Comparison of ENCODE assay signal across 13 mouse cellular contexts in genomic region chr2:167261106-167261505, GRCm38 (mm10). TPM values are rescaled to one million over a fixed set of nuclear protein-coding genes. Genes with fewer than 3 reads are reported as not detected.
A peak's percentile ranks its signal among the peaks of the same experiment; 100 is the strongest.
DNase-seq lines count a peak whose midpoint lies in the region; ATAC-seq lines count a peak whose summit lies in the region.
"Had no signal": no experiment of that assay in that cellular context is flagged by ENCODE, and none has a peak within 500 bp of the region (broad histone marks: within the 10 kb centered on the region; RNA-seq: fewer than 3 reads in every experiment).

No protein-coding gene starts in this region.

- no peak overlapping the region for H3K9ac ChIP-seq in heart, embryonic 16.5 days (ENCODE audit: low read length)
- no peak overlapping the region for H3K9ac ChIP-seq in heart, embryonic 12.5 days
- no peak overlapping the region for H3K9ac ChIP-seq in embryonic facial prominence, embryonic 15.5 days

- peak; percentile 73 for DNase-seq in NIH3T3 (ENCODE audit: low read depth)
- peak; percentile 54 for DNase-seq in lung, postnatal 10 days
- DNase-seq in frontal cortex, adult 2 months (ENCODE audit: extremely low spot score in 1 of 2, low spot score in 1 of 2) = no peak
- no peak for DNase-seq in urinary bladder, postnatal 10 days (ENCODE audit: low spot score)
- DNase-seq: adrenal gland, postnatal 10 days; right cerebral cortex, postnatal 4 days had no signal

- H3K4me2 ChIP-seq in heart, embryonic 16.5 days (ENCODE audit: low read depth, low read length) = no peak overlapping the region
- no peak overlapping the region for H3K4me2 ChIP-seq in heart, embryonic 12.5 days
- H3K4me2 ChIP-seq in embryonic facial prominence, embryonic 15.5 days (replicated peaks) = no peak overlapping the region
- H3K4me2 ChIP-seq: liver, embryonic 11.5 days had no signal

- H3K27me3 ChIP-seq in heart, embryonic 16.5 days (ENCODE audit: control insufficient read depth, insufficient read depth, low read length) = no peaks in the 10 kb centered on the region
- no peaks in the 10 kb centered on the region for H3K27me3 ChIP-seq in heart, embryonic 12.5 days (replicated peaks)
- no peaks in the 10 kb centered on the region for H3K27me3 ChIP-seq in embryonic facial prominence, embryonic 15.5 days

- 75% methylated on average over 4 of the region's 4 CpGs for whole genome bisulfite sequencing in heart, embryonic 16.5 days
- WGBS in heart, embryonic 12.5 days = 69% methylated on average over 4 of the region's 4 CpGs
- 44% methylated on average over 4 of the region's 4 CpGs for WGBS in embryonic facial prominence, embryonic 15.5 days

- ATAC-seq in heart, embryonic 16.5 days (replicated peaks; ENCODE audit: extremely low read depth, insufficient read depth, low FRiP score) = no peak; the same call in 1 of the 2 replicates
- ATAC-seq in heart, embryonic 12.5 days (ENCODE audit: insufficient number of reproducible peaks, low FRiP score) = no peak
- peak; percentile 85 for ATAC-seq in embryonic facial prominence, embryonic 15.5 days (ENCODE audit: insufficient number of reproducible peaks, low FRiP score, low TSS enrichment, low read depth)
- ATAC-seq: hindbrain, postnatal 0 days had no signal

- no peaks in the 10 kb centered on the region for H3K9me3 ChIP-seq in heart, embryonic 16.5 days (replicated peaks; ENCODE audit: control insufficient read depth, low read length)
- no peaks in the 10 kb centered on the region for H3K9me3 ChIP-seq in heart, embryonic 12.5 days (replicated peaks)
- H3K9me3 ChIP-seq in embryonic facial prominence, embryonic 15.5 days (replicated peaks) = no peaks in the 10 kb centered on the region

- H3K36me3 ChIP-seq in heart, embryonic 16.5 days (ENCODE audit: control insufficient read depth, insufficient read depth) = no peaks in the 10 kb centered on the region
- H3K36me3 ChIP-seq in heart, embryonic 12.5 days = no peaks in the 10 kb centered on the region
- H3K36me3 ChIP-seq in embryonic facial prominence, embryonic 15.5 days = no peaks in the 10 kb centered on the region

- peak overlapping the region; percentile 5; the same call in 1 of the 2 replicates for H3K27ac ChIP-seq in heart, embryonic 16.5 days (ENCODE audit: low read length)
- no peak overlapping the region for H3K27ac ChIP-seq in heart, embryonic 12.5 days (ENCODE audit: poor library complexity, severe bottlenecking)
- peak overlapping the region; percentile 82 for H3K27ac ChIP-seq in embryonic facial prominence, embryonic 15.5 days (replicated peaks)
- H3K27ac ChIP-seq: hindbrain, postnatal 0 days had no signal

- H3K4me1 ChIP-seq in heart, embryonic 16.5 days (ENCODE audit: control insufficient read depth, insufficient read depth, low read length) = no peaks in the 10 kb centered on the region
- H3K4me1 ChIP-seq in heart, embryonic 12.5 days (replicated peaks) = peaks cover 9% of the 10 kb centered on the region; the same call in 1 of the 2 replicates
- H3K4me1 ChIP-seq in embryonic facial prominence, embryonic 15.5 days = peaks cover 12% of the 10 kb centered on the region

- H3K4me3 ChIP-seq in heart, embryonic 16.5 days (ENCODE audit: low read length) = no peak overlapping the region
- no peak overlapping the region for H3K4me3 ChIP-seq in heart, embryonic 12.5 days
- H3K4me3 ChIP-seq in embryonic facial prominence, embryonic 15.5 days (replicated peaks) = no peak overlapping the region
- H3K4me3 ChIP-seq: erythroblast, embryonic 14.5 days; myocyte had no signal

RNA-seq across cellular contexts. Expression of gene Ptgis, which starts 20.7 kb away (rescaled TPM):
- polyA plus RNA-seq in heart, embryonic 16.5 days (2015; fragmentation: Nextera tagmentation; extraction: Ambion mirVana) = 20.4 and 21.4 TPM in 2 replicates
- 22.5 and 22.9 TPM in 2 replicates for polyA plus RNA-seq in heart, embryonic 12.5 days (2016; fragmentation: Nextera tagmentation; extraction: Ambion mirVana)
- polyA plus RNA-seq in embryonic facial prominence, embryonic 15.5 days (2015; fragmentation: Nextera tagmentation; extraction: Ambion mirVana) = 33.1 and 33.3 TPM in 2 replicates
- polyA plus RNA-seq in frontal cortex, adult 2 months (2012; rRNA removed) = 1.7 and 2.0 TPM in 2 replicates
- polyA plus RNA-seq: erythroblast, embryonic 14.5 days had no signal

Comparison
In these comparisons a context has a peak if more than half of its experiments do, and no peak if none do; other contexts are left out.
1. DNase-seq: peak in NIH3T3 (single experiment) and lung, postnatal 10 days (single experiment); none in frontal cortex, adult 2 months (0 of 2) and urinary bladder, postnatal 10 days (single experiment).